Mouse (Mus musculus): ENCODE measurements around the gene Sparc. TPM values are rescaled to one million over a fixed set of nuclear protein-coding genes. Genes with fewer than 3 reads are reported as not detected.

The Sparc gene
- total RNA-seq, 4 experiments from 2014 or later: 217 to 328 (median 260) TPM

DNA sequence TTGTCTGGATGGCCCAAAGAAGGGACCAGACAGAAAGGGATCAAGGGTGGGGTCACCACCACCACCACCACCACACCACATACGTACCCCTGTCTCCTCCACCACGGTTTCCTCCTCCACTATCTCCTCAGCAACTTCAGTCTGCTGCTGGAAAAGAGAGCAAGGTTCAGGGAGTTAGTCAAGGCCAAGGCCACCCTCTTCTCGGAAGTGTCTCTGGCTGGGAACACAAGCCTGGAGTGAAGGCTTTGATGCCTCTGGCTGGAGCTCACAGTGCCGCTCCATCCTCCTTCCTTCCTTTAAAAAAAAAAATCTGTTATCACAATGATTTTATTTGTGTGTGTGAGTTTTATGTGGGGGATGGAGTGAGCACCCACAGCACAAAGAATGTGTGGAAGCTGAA lies 15.8 kb downstream of the Sparc start:
- no peak for DNase-seq (ENCODE audit: low spot score in 2 of 2)

DNA sequence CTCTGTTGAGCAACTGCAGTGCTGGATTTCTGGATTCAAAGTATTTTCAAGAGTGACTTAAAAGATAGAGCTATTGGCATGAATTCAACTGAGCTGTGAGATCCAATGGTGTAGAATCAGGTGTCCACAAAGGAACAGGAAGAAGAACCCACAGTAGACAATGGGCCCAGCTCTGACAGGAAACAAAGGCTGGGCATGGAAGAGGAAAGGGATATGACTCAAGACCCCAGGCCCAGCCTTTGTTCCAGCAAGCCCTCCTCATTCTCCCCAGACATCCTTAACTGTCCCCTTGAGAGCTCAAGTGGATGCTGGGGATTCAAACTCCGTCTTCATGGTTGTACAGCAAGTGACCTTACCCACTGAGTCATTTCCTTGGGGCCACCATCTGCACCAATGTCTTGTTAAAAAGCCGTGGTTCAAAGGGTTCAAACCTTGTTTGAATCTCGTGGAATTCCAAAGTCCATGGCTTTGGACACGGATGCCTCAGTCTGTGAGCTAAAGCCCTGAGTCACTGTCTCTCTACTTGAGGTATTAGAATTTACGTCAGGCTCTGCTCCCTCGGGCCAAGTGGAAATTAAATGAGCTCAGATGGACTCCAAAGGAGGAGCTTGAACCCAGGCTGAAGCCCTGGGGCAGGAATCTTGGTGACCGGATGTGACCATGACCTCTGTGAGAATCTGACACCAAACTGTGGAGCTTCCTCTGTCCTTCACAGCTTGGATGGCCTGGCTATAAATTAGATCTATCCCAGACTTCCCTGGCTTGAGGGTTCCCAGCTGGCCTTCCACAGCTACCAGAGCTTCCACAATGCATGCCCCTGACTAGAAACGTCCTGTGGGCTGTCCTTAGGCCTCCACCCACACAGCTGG lies 17.1 kb downstream of the Sparc start:
- no peak for DNase-seq (ENCODE audit: low spot score in 2 of 2)

DNA sequence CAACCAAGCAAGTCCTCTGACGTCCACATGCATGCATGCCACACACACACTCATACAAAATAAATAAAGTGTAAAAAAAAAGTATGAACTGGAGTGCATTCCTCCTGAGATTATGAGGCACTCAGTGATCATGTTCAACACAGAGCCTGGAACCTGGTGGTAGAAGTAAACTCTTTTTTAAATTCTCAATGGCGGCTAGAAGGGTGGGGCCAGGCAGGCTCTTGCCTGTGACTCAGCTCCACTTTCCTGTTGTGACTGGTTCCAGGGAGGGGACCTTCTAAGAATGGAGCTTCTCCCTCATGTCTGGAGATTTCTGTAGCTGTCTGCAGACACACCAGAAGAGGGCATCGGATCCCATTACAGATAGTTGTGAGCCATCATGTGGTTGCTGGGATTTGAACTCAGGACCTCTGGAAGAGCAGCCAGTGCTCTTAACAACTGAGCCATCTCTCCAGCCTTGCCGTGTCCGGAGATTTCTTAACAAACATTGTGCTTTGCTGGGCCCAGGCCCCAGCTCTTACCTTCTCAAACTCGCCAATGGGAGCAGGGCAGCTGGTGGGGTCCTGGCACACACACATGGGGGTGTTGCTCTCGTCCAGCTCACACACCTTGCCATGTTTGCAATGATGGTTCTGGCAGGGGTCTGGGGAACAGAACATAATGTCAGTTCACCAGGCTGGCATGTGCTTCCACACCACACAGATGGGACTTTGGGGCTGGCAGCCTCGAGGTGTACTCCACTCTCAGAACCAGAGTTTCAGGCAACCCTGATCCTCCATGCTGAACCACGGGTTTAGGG lies 18.1 kb downstream of the Sparc start:
- DNase-seq (ENCODE audit: low spot score in 2 of 2): no peak

DNA sequence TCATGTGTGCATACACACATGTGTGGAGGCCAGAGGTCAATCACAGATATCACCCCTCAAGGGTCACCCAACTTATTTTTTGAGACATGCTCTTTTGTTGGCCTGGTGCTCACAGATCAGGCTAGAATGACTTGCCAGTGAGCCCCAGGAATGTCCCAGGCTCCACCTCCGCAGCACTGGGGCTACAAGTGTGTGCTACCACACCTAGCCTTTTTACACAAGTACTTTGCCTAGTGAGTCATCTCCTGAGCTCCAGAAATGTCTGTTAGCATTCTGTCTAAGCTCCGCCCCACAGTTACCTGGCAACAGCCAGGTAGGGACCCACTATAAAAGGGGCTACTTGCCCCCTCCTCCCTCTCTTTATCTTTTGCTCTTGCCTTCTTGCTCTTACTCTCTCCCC lies 22.1 kb downstream of the Sparc start:
- no peak for DNase-seq (ENCODE audit: low spot score in 2 of 2)

DNA sequence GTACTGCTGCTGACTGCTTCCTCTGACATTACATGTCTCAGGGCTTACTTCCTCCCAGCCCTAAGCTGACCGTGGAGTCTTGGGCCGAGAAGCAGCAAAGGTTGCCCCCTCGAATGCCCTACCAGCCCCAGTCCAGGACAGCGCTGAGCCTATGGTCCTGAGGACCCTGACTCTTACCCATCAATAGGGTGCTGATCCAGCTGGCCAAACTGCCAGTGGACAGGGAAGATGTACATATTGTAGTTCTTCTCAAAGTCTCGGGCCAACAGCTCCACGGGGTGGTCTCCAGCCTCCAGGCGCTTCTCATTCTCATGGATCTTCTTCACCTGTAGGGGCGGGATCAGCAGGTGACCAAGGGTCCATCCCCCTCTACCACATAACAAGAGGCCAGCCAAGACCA lies 24.6 kb downstream of the Sparc start:
- no peak for DNase-seq (ENCODE audit: low spot score in 2 of 2)

DNA sequence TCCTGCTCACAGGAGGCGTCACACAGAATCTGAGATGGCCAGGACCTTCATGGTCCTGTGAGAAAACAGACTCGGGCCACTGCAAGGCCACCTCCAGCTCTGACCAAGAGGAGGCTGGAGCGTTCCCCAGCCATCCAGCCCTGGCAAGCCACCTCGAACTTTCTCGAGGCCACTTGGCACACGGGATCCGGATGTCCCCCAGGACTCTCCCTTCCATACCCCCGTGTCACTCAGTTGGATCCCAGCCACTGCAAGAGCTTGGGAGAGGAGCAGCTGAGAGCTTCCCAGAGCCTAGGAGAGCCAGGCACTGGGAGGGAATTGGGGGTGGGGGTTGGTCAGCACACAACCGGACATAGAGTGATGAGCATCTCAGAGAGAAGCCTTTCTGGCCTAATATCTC lies 25.5 kb downstream of the Sparc start:
- no peak for DNase-seq (ENCODE audit: low spot score in 2 of 2)

DNA sequence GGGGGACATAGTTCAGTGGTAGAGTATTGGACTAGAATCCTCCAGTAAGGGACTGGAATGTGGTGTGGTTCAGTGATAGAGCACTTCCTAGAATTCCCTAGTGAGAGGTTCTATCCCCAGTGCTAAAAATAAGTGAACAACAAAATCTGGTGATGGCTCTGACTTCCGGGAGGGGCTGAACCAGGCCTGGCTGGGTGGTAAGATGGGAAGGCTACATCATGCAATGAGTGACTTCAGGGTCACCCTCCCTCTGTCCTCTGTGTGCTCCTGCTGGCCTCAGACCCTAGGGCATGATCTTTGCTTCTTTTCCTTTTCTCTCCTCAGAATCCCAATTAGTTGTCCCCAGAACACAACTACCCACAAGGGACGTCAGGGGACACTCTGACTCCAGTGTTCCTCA lies 25.9 kb downstream of the Sparc start:
- DNase-seq (ENCODE audit: low spot score in 2 of 2): no peak

DNA sequence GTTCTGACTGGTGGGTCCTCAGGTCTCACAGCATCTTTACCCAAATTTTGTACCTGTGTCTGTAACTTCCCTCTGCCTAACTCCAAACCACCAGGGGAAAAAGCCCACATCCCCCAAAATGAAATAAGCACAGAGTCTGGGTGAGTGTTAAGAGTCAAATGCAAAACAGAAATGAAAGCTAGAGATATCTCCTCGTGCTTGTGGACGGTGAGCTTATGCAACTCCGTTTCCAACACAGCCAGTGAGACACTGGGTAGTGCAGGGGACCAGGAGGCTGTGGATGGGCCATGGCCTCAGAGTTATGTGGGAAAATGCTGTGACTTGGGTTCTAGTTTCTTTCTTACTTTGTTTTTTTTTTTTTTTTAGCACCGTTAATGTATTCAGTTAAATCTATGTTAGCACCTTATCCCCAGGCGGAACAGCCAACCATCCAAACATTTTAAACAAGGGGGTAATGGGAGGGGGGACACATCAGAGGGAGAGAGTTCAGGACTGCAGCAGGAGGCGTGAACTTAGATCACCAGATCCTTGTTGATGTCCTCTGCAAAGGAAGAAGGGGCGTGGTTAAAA lies 27.8 kb downstream of the Sparc start:
- DNase-seq (ENCODE audit: low spot score in 2 of 2): no peak

DNA sequence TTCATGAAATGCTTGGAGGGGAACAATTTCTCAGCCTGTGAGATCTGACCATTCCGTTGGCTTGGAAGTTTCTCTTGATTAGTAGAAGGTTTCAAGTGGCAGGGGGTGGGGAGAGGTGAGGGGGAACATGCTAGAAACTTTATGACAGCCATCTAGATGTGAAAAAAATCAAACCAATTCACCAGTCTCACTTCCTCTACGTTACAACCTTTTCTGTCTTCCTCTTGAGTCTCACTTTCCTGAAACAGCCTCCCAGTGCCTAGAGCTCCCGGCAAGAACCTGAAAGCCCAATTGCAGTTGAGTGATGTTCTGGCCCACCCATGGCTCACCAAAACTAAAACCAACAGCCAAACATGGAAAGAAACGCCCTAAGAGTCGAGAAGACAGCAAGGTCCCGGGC lies 28.4 kb downstream of the Sparc start:
- DNase-seq (ENCODE audit: low spot score in 2 of 2): no peak

DNA sequence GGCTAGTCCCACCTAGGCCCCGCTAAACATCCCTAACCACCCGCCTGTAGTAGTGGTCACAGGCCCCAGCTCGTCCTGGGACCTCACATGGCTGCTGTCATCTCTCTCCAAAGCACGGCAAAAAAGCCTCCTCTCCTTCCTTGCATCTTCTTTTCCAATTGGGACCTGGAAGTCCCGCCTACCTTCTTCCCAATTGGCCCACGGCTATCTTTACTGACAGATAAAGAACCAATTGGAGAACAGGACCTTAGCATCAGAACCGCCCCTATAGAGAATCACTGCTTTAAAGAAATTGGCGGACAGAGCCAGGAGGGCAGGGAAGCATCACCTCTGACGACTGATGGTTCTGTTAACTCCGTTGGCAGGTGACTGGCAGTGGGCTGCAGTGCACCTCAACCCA lies 30.5 kb downstream of the Sparc start:
- DNase-seq (ENCODE audit: low spot score in 2 of 2): no peak

DNA sequence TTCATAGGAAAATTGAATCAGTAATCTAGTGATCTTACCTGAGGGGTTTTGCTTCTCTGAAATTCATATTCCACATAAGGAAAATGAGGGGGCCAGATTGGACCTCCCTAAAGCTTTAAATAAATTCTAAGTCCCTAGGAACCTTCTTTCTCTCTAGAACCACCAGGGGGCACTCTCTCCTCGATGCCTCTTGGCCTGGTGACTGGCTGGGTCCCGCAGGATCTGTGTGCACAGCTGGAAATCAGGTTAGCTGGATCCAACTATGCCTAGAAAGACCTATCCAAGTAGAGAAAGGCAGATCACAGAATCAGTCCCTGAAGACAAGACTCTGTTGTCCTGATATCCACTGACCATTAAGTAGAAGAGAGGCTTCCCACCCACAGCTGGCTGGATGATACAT lies 33.2 kb downstream of the Sparc start:
- DNase-seq (ENCODE audit: low spot score in 2 of 2): peak in 1 of 2 experiments; percentile 9

DNA sequence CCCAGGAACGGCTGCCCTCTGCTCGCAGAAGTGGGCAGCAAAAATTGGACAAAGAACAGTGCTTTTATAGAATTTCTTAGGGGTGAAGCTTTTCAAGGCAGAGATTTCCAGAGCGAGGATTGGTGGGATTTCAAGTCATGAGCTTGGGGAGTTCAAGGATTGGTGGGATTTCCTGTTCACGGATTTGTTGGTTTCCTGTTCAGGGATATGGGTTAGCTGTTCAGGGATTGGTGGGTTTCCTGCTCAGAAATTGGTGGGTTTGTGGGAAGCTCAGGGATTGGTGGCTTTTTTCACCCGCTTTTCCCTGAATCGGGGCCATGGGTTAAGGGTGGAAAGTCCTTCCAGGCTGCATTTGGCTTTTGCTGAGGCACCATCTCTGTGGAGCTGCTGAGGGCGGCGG lies 35.4 kb downstream of the Sparc start:
- no peak for DNase-seq (ENCODE audit: low spot score in 2 of 2)

DNA sequence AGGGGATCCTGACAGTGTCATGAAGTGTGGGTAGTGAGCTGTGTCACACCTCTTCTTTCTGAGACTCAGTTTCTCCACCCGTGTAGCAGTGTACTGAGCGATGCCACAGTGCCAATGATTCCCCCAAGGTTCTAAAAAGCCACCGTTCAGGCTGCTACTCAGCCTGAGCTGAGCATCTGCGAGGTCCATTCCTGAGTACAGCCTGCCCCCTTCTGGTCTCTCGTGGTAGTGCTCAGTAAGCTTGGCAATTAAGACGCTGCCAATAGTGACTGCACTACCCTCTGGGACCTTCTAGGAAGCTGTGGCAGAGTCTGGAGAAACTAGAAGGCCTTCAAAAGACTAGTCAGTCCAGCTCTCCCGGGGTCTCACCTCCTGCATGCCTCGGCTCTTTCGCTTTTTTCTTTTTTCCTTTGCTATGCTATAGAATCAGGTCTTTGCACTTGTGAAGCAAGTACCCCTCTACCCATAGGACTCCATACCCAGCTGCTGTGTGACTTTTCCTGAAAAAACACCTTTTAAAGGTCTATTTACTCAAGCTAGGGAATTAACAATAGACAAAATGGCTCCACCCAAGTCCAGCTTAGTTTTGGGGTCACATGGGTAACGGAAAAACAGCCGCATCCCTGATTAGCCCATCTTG lies 36.4 kb downstream of the Sparc start:
- peak; percentile 54 to 88 for DNase-seq (ENCODE audit: low spot score in 2 of 2)

DNA sequence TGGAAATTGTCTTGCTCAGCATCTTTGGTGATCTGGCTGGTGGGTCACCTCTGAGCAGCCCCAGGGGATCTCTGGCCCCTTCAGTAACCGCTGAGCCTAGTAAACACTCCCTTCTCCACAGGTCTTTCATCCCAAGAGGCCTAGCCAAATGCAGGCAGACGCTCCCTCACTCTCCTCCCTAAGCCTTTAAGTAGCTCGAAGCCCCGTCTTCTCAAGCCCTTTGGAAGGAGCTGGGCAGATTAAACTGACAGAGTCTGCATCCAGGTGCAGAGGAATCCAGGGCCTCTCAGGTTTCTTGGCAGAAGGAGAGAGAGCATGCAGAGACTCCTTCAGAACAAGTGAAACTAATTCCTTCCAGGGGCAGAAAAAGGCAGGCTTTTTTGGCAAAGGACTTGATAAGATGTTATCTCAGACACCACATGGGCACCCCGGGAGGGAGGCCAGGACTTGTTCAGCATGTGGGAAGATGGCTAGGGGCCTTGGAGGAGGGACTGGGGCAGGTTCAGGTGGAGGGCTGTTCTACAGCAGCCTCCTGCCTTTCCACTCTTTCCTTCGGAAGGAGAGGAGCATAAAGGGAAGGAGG lies 39.4 kb downstream of the Sparc start:
- DNase-seq (ENCODE audit: low spot score in 2 of 2): no peak

DNA sequence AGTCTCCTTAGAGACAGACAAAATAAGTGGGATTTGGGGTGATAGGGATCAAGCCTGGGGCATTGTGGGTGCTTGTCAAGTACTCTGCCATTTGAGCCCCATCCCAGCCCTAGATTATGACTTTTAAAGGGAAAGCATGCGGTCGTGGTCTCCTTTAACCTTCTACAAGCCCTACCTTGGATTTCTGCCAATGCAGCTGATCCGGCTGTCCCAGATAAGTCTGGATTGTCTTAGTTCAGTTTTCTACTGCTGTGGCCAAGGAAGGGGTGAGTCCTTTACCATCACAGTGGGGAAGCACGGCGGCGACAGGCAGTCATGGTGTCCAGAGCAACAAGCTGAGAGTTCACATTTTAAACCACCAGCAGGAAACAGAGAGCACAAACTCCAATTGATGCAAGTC lies 42.1 kb downstream of the Sparc start:
- DNase-seq (ENCODE audit: low spot score in 2 of 2): no peak

DNA sequence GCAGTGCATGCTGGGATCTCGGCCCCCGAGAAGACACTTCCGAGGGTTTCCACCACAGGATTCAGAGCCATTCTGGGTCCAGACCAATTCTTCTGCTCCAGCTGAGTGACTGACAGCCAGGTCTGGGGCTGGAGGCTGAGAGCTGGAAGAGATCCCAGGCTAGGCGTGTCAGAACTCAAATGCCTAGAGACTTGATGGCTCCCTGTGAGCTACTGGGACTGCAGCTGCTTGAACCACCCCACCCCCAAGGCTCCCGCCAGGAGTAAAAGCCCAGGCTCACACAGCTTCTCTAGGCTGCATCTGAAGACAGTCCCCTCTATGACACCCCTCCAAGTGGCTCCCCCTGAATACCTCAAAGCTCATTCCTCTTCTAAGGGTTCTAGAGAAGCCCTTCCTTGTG lies 44.6 kb downstream of the Sparc start:
- DNase-seq (ENCODE audit: low spot score in 2 of 2): peak in 1 of 2 experiments; percentile 64

DNA sequence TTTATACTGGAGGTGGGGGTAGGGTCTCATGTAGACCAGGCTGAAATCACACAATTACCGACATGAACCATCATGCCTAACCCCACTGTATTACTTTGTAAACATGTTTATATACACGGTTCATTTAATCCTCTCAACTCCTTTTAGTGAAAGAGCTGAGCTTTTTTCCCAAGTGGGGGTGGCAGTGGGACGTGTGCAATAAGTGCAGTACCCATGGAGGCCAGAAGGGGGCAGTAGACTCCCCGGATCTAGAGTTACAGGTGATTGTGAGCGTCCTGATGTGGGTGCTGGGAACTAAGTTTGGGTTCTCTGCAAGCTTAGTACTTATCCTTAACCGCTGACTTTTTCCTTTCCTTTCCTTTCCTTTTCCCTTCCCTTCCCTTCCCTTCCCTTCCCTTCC lies 49.1 kb downstream of the Sparc start:
- no peak for DNase-seq (ENCODE audit: low spot score in 2 of 2)

DNA sequence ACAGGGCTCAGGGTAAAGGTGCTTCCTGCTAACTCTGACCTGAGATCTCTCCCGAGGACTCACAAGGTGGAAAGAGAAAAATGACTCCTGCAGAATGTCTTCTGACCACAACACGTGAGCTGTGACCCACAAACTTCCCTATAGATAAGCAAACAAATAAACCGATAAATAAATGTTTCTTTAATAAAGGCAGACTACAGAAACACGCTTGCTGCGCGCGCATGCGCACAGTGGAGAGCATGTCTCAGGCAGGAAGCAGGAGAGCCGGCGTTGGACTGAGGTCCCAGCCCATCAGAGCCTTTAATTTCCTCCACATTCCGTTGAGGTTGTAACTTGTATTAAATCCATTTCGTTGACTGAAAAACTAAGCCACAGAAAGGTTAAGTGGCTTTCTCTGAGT lies 49.6 kb downstream of the Sparc start:
- no peak for DNase-seq (ENCODE audit: low spot score in 2 of 2)

DNA sequence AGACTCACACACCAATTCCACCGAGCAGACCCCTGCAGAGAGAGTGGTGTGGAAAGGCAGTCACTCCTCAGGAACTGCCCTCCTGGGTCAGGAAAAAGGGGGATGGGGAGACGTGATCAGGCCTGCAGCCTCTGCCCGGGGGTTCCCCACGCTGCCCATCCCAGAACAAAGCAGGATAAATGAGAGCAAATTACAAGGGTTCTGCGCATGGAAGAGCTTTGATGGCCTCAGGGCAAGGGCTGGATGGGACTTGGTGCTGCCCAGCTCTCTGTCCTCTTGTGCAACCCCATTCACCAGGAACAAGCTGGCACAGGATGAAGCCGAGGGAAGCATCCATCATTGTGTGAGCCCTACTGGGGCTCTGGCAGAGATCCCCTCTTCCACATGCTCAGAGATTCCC lies 51.0 kb downstream of the Sparc start:
- no peak for DNase-seq (ENCODE audit: low spot score in 2 of 2)

DNA sequence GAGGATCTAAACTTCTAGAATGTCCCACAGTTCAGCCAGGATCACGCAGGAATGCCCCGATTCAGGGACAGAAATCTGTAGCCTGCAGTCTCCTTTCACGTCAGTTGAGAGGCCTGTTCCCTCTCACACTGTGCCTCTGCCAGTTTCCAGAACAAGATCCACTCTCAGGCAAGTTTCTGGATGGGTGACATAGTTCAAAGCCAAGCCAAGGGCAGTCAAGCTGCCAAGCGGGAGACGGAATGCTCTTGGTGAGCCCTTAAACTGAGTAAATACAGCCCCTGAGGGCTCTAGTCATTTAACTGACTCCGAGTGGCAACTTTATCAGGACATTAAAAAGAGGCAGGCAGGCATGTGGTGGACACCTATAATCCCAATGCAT lies 53.9 kb downstream of the Sparc start:
- DNase-seq (ENCODE audit: low spot score in 2 of 2): no peak

DNA sequence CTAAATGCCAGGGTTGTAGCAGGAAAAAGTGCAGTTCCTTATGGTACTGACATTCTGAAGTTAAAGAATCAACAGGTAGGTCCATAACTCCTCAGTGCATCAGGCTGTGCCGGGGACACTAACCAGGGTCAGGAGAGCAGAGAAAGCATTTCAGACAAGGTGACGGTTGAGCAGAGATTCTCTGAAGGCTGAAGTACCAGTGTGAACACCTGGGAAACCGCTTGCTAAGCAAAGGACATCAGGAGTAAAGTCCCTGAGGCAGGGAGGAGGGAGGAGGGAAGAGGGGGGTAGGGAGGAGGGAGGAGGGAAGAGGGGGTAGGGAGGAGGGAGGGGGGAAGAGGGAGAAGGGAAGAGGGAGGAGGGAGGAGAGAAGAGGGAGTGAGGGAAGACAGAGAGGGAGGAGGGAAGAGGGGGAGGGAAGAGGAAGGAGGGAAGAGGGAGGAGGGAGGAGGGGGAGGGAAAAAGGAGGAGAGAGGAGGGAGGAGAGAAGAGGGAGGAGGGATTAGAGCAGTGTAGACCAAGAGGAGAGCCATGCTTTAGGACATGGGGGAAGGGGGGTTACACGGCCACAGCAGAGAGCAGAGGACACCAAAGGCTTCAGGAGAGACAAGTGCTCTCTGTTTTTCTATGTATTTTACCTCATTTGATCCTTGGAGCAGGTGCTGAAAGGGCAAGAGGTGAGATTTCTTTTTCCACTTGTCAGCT lies 54.4 kb downstream of the Sparc start:
- DNase-seq (ENCODE audit: low spot score in 2 of 2): no peak

All from left cerebral cortex, adult 8-10 months (tissue).